Mouse (Mus musculus) forebrain, embryonic 13.5 days (tissue): Measurements from ENCODE around the gene Gabrr2. TPM values are rescaled to one million over a fixed set of nuclear protein-coding genes. Genes with fewer than 3 reads are reported as not detected.

Experiments
- ATAC-seq: fragments of 200-750 bp; cut with Nextera tagmentation; 2 replicates; pipeline ENCODE4 v1.8.0; 2017
- H3K27ac ChIP-seq: fragments of 300-500 bp; sonication (generic); 2 replicates; pipeline ENCODE4 v1.5.1; 2015; ENCODE audit warnings: inconsistent platforms, mild to moderate bottlenecking, moderate library complexity
- H3K27me3 ChIP-seq: fragments of 300-500 bp; sonication (generic); 2 replicates; pipeline ENCODE4 v1.6.1; 2015; ENCODE audit warnings: mild to moderate bottlenecking, inconsistent platforms
- H3K36me3 ChIP-seq: fragments of 300-500 bp; sonication (generic); 2 replicates; pipeline ENCODE4 v1.6.1; 2015; ENCODE audit warnings: mild to moderate bottlenecking, inconsistent platforms; ENCODE audit not compliant: poor library complexity, severe bottlenecking
- H3K4me1 ChIP-seq: fragments of 300-500 bp; sonication (generic); 2 replicates; pipeline ENCODE4 v1.6.1; 2015; ENCODE audit warnings: inconsistent platforms
- H3K4me2 ChIP-seq: fragments of 300-500 bp; sonication (generic); 2 replicates; pipeline ENCODE4 v1.6.1; 2015; ENCODE audit warnings: inconsistent platforms, mild to moderate bottlenecking, moderate library complexity
- H3K4me3 ChIP-seq: fragments of 300-500 bp; sonication (generic); 2 replicates; pipeline ENCODE4 v1.5.1; 2015; ENCODE audit warnings: mild to moderate bottlenecking, inconsistent platforms
- H3K9ac ChIP-seq: fragments of 300-500 bp; sonication (generic); 2 replicates; pipeline ENCODE4 v1.6.1; 2015; ENCODE audit warnings: mild to moderate bottlenecking, inconsistent platforms
- H3K9me3 ChIP-seq: fragments of 300-500 bp; sonication (generic); replicated peaks from 2 replicates; pipeline ENCODE4 v1.6.1; 2016; ENCODE audit warnings: inconsistent platforms
- whole genome bisulfite sequencing: fragments of 180-500 bp; shearing (Covaris S2); methylation state at CpG from one replicate; pipeline ENCODE4 v1.1.7; 2015; 5-methylcytosine and 5-hydroxymethylcytosine counted together
- polyA plus RNA-seq: library from polyadenylated mRNA; unstranded; fragments of >200 nt; fragmentation: Nextera tagmentation; extraction: Ambion mirVana; gene quantifications from 2 replicates; pipeline ENCODE4 v1.2.1, GENCODE M21; 2015

The Gabrr2 gene
- polyA plus RNA-seq, 1 experiment from 2014 or later: 0.48 TPM

GRCm38 (mm10) chr4:33052650-33053049, 10.1 kb upstream of the Gabrr2 start:
- Histone ChIP-seq H3K27me3 (no peaks in the 10 kb centered on the region), H3K27ac (no peak overlapping the region), H3K36me3 (peaks cover 56% of the 10 kb centered on the region), H3K9me3 (no peaks in the 10 kb centered on the region), H3K9ac (no peak overlapping the region), H3K4me2 (no peak overlapping the region), H3K4me1 (no peaks in the 10 kb centered on the region), H3K4me3 (no peak overlapping the region)
- peak; percentile 33; the same call in 1 of the 2 replicates for ATAC-seq
- 84% methylated on average over 5 of the region's 5 CpGs for WGBS

DNA sequence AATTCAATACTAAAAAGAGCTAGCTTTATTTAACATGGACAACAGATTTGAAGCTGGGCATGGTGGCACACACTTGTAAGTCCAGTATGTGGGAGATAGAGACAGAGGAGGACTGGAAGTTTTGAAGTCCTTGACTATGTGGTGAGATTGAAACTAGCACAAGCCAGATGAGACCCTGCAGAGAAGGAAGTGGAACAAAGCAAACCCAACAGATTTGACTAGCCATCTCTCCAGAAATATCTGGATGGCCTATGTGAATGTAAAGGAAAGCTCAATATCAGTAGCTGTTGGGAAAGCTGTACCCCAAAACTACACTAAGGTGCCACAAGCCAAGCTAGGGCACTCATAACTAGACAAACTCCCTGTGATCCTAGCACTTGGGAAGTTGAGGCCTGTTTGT, 8.4 kb upstream of the Gabrr2 start:
- Histone ChIP-seq H3K4me3 (no peak overlapping the region), H3K27me3 (no peaks in the 10 kb centered on the region), H3K36me3 (peaks cover 40% of the 10 kb centered on the region), H3K4me1 (no peaks in the 10 kb centered on the region), H3K9ac (no peak overlapping the region), H3K9me3 (no peaks in the 10 kb centered on the region), H3K4me2 (no peak overlapping the region), H3K27ac (no peak overlapping the region)
- no peak for ATAC-seq

DNA sequence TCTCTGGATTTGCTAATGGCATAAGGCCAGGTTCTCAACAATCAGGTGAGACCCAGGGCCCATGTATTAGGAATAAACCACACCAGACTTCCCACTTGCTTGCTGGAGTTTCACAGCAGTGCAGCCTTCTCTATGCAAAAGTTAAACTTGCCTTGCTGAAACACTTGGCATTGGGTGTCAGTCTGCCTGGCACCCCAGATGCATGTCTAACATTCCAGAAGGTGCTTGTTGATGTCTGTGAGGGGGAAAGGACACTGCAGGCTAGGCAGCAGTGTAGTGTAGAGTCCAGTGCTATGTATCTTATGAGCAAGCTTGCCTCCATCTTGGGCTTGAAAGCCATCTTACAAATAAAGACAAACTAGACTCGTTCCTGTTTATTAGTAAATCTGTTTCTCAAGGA, 6.5 kb upstream of the Gabrr2 start:
- WGBS: 85% methylated on average over 1 of the region's 1 CpGs
- no peaks in the 10 kb centered on the region for H3K4me1 ChIP-seq
- no peak overlapping the region for H3K4me3 ChIP-seq
- ATAC-seq: no peak
- H3K27ac ChIP-seq: no peak overlapping the region
- no peaks in the 10 kb centered on the region for H3K9me3 ChIP-seq
- H3K4me2 ChIP-seq: no peak overlapping the region
- no peaks in the 10 kb centered on the region for H3K27me3 ChIP-seq
- no peak overlapping the region for H3K9ac ChIP-seq
- peaks cover 24% of the 10 kb centered on the region for H3K36me3 ChIP-seq

GRCm38 (mm10) chr4:33057890-33058687, 4.7 kb upstream of the Gabrr2 start:
- H3K36me3 ChIP-seq: 0 out of 2 replicates have a peak, but pooled peaks cover 8% of the 10 kb centered on the region
- ATAC-seq: no peak
- no peak overlapping the region for H3K27ac ChIP-seq
- H3K4me2 ChIP-seq: no peak overlapping the region
- no peak overlapping the region for H3K9ac ChIP-seq
- H3K4me3 ChIP-seq: no peak overlapping the region
- no peaks in the 10 kb centered on the region for H3K9me3 ChIP-seq
- no peaks in the 10 kb centered on the region for H3K4me1 ChIP-seq
- no peaks in the 10 kb centered on the region for H3K27me3 ChIP-seq
- 82% methylated on average over 11 of the region's 11 CpGs for WGBS

GRCm38 (mm10) chr4:33061158-33061557, 1.6 kb upstream of the Gabrr2 start:
- H3K4me1 ChIP-seq: no peaks in the 10 kb centered on the region
- no peak overlapping the region for H3K27ac ChIP-seq
- no peaks in the 10 kb centered on the region for H3K36me3 ChIP-seq
- H3K9me3 ChIP-seq: no peaks in the 10 kb centered on the region
- H3K9ac ChIP-seq: no peak overlapping the region
- H3K4me2 ChIP-seq: no peak overlapping the region
- ATAC-seq: no peak
- 67% methylated on average over 7 of the region's 7 CpGs for WGBS
- no peak overlapping the region for H3K4me3 ChIP-seq
- H3K27me3 ChIP-seq: no peaks in the 10 kb centered on the region

- Histone ChIP-seq H3K4me2 (no peak overlapping the region), H3K27ac (no peak overlapping the region), H3K4me1 (no peaks in the 10 kb centered on the region), H3K9ac (no peak overlapping the region), H3K9me3 (no peaks in the 10 kb centered on the region), H3K36me3 (no peaks in the 10 kb centered on the region), H3K27me3 (no peaks in the 10 kb centered on the region), H3K4me3 (no peak overlapping the region)
- WGBS: 79% methylated on average over 6 of the region's 6 CpGs
- ATAC-seq: no peak
These were observed 2.2 kb downstream of the Gabrr2 start for GRCm38 (mm10) chr4:33064986-33065385.

- Histone ChIP-seq H3K9ac (no peak overlapping the region), H3K4me1 (no peaks in the 10 kb centered on the region), H3K4me3 (no peak overlapping the region), H3K27me3 (no peaks in the 10 kb centered on the region), H3K4me2 (no peak overlapping the region), H3K36me3 (no peaks in the 10 kb centered on the region), H3K27ac (no peak overlapping the region), H3K9me3 (no peaks in the 10 kb centered on the region)
- no peak for ATAC-seq
- WGBS: 60% methylated on average over 14 of the region's 14 CpGs
These were observed 3.6 kb downstream of the Gabrr2 start for GRCm38 (mm10) chr4:33066223-33066960.

GRCm38 (mm10) chr4:33067331-33067730, 4.5 kb downstream of the Gabrr2 start:
- no peaks in the 10 kb centered on the region for H3K36me3 ChIP-seq
- no peak overlapping the region for H3K4me3 ChIP-seq
- no peak for ATAC-seq
- no peaks in the 10 kb centered on the region for H3K4me1 ChIP-seq
- H3K27ac ChIP-seq: no peak overlapping the region
- H3K27me3 ChIP-seq: no peaks in the 10 kb centered on the region
- H3K9me3 ChIP-seq: no peaks in the 10 kb centered on the region
- H3K4me2 ChIP-seq: no peak overlapping the region
- no peak overlapping the region for H3K9ac ChIP-seq
- WGBS: 94% methylated on average over 3 of the region's 3 CpGs

GRCm38 (mm10) chr4:33067826-33068225, 5.0 kb downstream of the Gabrr2 start:
- no peak overlapping the region for H3K9ac ChIP-seq
- no peaks in the 10 kb centered on the region for H3K9me3 ChIP-seq
- no peak overlapping the region for H3K4me3 ChIP-seq
- no peak for ATAC-seq
- WGBS: 91% methylated on average over 6 of the region's 6 CpGs
- 0 out of 2 replicates have a peak, but pooled peaks cover 3% of the 10 kb centered on the region for H3K4me1 ChIP-seq
- H3K36me3 ChIP-seq: no peaks in the 10 kb centered on the region
- H3K27ac ChIP-seq: no peak overlapping the region
- H3K4me2 ChIP-seq: no peak overlapping the region
- no peaks in the 10 kb centered on the region for H3K27me3 ChIP-seq

DNA sequence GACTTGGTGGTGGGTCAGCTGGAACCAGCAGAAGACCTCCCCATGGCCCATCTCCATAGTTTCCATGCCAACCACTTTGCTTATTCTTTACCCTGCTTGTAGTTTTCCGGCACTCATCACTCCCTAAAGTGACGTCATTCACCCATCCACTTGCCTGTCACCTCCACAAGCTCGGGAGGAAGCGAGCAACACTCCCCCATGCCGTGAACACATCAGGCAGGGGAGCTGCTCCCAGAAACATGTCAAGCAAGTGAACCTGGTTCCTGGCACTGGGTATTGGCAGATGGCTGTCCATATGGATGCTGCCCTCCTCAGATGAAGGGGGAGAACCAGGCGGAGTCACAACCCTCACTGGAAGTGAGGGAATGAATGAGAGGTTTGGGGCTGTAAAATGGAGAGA, 6.1 kb downstream of the Gabrr2 start:
- 69% methylated on average over 6 of the region's 6 CpGs for WGBS
- no peak overlapping the region for H3K4me2 ChIP-seq
- no peaks in the 10 kb centered on the region for H3K36me3 ChIP-seq
- no peak overlapping the region for H3K9ac ChIP-seq
- 0 out of 2 replicates have a peak, but pooled peaks cover 5% of the 10 kb centered on the region for H3K4me1 ChIP-seq
- H3K27ac ChIP-seq: no peak overlapping the region
- no peaks in the 10 kb centered on the region for H3K9me3 ChIP-seq
- H3K4me3 ChIP-seq: no peak overlapping the region
- no peaks in the 10 kb centered on the region for H3K27me3 ChIP-seq
- peak; percentile 73; the same call in 1 of the 2 replicates for ATAC-seq

DNA sequence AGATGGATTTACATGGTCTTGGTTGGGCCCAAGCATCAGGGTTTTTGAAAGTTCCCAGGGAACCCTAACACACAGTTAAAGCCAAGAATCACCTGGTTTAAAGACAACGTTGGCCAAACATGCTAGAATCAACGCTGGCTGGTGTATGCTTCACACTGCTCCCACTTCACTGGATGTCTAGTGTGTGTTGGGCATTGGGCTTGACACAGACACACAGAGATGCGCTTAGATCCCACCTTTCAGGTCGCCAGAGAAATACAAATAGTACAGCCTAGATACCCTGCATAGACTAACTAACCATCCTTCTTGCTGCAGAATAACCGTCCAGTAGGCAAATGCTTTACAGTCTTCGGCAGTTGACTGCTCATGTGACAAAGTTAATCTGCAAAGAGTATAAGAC, 7.5 kb downstream of the Gabrr2 start:
- 91% methylated on average over 6 of the region's 6 CpGs for WGBS

DNA sequence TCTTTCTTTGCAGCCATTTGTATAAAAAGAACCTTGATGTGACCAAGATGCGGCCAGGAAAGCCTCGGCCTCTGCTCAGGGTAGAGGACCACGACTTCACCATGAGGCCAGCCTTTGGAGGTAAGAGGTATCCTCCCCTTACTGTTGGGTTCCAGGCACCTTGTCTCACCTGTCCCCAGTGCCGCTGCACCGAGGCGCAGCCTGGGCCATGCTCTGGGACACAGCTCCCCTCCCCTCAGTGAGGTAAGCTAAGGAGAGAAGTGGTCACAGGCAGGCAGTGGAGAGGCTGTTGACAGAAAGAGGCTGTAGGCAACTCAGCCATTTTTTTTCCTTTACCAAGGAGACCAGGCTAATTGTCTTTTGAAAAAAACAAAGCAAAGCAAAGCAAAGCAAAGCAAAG, 8.5 kb downstream of the Gabrr2 start:
- 0 out of 2 replicates have a peak, but pooled peaks cover 5% of the 10 kb centered on the region for H3K4me1 ChIP-seq
- H3K9me3 ChIP-seq: no peaks in the 10 kb centered on the region
- no peaks in the 10 kb centered on the region for H3K36me3 ChIP-seq
- no peaks in the 10 kb centered on the region for H3K27me3 ChIP-seq
- ATAC-seq: no peak
- H3K27ac ChIP-seq: no peak overlapping the region
- no peak overlapping the region for H3K4me2 ChIP-seq
- no peak overlapping the region for H3K9ac ChIP-seq
- 93% methylated on average over 6 of the region's 6 CpGs for WGBS
- no peak overlapping the region for H3K4me3 ChIP-seq

More for the DNA sequence above, 7.5 kb downstream of the Gabrr2 start:
- no peak for ATAC-seq
- H3K4me1 ChIP-seq: 0 out of 2 replicates have a peak, but pooled peaks cover 5% of the 10 kb centered on the region
- H3K36me3 ChIP-seq: no peaks in the 10 kb centered on the region
- no peaks in the 10 kb centered on the region for H3K9me3 ChIP-seq
- no peak overlapping the region for H3K9ac ChIP-seq
- no peaks in the 10 kb centered on the region for H3K27me3 ChIP-seq
- no peak overlapping the region for H3K4me3 ChIP-seq
- no peak overlapping the region for H3K27ac ChIP-seq
- H3K4me2 ChIP-seq: no peak overlapping the region
